Mouse (Mus musculus): ENCODE measurements at regions not wholly inside any gene's neighbourhood (a gene's known extent, or its start where the extent isn't known, plus 50 kb on each side); places are given as distances from the start of the nearest gene placed in this dataset.

- TF ChIP-seq ZKSCAN1 (IDR thresholded peaks at IDR 0.05; ENCODE audit: borderline replicate concordance, low read depth, low read length) = no peak
- TF ChIP-seq CTCF (conservative IDR thresholded peaks at IDR 0.05 in 1 of 2, IDR thresholded peaks at IDR 0.05 in 1 of 2; ENCODE audit: low read depth in 2 of 2, low read length in 2 of 2) = no peak
- no peak for TF ChIP-seq USF2 (conservative IDR thresholded peaks at IDR 0.05; ENCODE audit: low read depth, low read length)
These were observed 1550.5 kb upstream of the Gm6569 start for GRCm38 (mm10) chr15:72283846-72284245.
